9 mouse cellular contexts compared by ENCODE assay signal in the genomic region with DNA sequence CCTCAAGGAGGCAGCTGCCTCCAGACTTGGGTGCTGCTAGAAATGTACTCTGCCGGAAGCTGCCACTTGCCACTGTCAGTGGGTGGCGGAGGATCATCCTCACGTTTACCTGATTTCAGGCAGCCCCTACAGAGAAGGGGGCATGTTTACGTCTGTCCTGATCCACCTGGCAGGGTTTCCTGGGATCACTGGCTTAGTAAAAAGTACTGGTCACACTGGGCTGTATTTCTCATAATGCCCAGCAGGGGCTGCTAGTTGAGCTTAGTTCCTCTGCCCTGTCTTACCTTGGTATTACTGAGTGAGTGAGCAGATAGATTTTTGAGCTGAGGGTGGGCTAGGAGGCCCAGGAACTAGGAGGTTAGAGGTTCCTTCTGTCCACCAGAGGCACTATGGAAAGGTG. TPM values are rescaled to one million over a fixed set of nuclear protein-coding genes. Genes with fewer than 3 reads are reported as not detected.
A peak's percentile ranks its signal among the peaks of the same experiment; 100 is the strongest.
DNase-seq lines count a peak whose midpoint lies in the region; ATAC-seq and TF ChIP-seq lines count a peak whose summit lies in the region.
"Had no signal": no experiment of that assay in that cellular context is flagged by ENCODE, and none has a peak within 500 bp of the region (broad histone marks: within the 10 kb centered on the region; RNA-seq: fewer than 3 reads in every experiment).

No protein-coding gene starts in this region.

- no peaks in the 10 kb centered on the region for H3K9me3 ChIP-seq in limb, embryonic 11.5 days (ENCODE audit: control insufficient read depth, low read length)
- H3K9me3 ChIP-seq in limb, embryonic 10.5 days (replicated peaks) = no peaks in the 10 kb centered on the region

- H3K36me3 ChIP-seq in limb, embryonic 11.5 days (ENCODE audit: control insufficient read depth, insufficient read depth, low read length) = peaks cover 18% of the 10 kb centered on the region
- H3K36me3 ChIP-seq in limb, embryonic 10.5 days = peaks cover 46% of the 10 kb centered on the region

- H3K27me3 ChIP-seq in limb, embryonic 11.5 days (ENCODE audit: control insufficient read depth, insufficient read depth, low read length) = no peaks in the 10 kb centered on the region
- H3K27me3 ChIP-seq in limb, embryonic 10.5 days (ENCODE audit: low read depth, poor library complexity, severe bottlenecking) = no peaks in the 10 kb centered on the region

- H3K4me3 ChIP-seq in limb, embryonic 11.5 days (ENCODE audit: low read depth, low read length) = no peak overlapping the region
- no peak overlapping the region for H3K4me3 ChIP-seq in limb, embryonic 10.5 days
- H3K4me3 ChIP-seq in lung, adult 2 months (replicated peaks; ENCODE audit: extremely low read depth, low read depth, low read length) = no peak overlapping the region

- TF ChIP-seq POLR2A in lung, adult 2 months (IDR thresholded peaks at IDR 0.05; ENCODE audit: borderline replicate concordance, extremely low read depth, low read depth, low read length) = no peak

- peak; percentile 45 for TF ChIP-seq CTCF in lung, adult 2 months (IDR thresholded peaks at IDR 0.05; ENCODE audit: insufficient read depth, low read length)

- DNase-seq in cerebellum, adult 18-20 months = peak; percentile 73 to 76
- DNase-seq in cerebellum, adult 8-10 months = no peak
- DNase-seq in limb, embryonic 11.5 days (ENCODE audit: low spot score) = peak; percentile 42
- no peak for DNase-seq in limb, embryonic 10.5 days (ENCODE audit: low spot score)
- DNase-seq in T-cell, adult 2 months (ENCODE audit: low spot score) = peak; percentile 33
- peak; percentile 39 for DNase-seq in lung, adult 2 months
- no peak for DNase-seq in spleen, postnatal 14 days (ENCODE audit: low spot score in 2 of 2)

- peaks cover 18% of the 10 kb centered on the region for H3K4me1 ChIP-seq in limb, embryonic 11.5 days (ENCODE audit: control insufficient read depth, insufficient read depth, low read length)
- peaks cover 27% of the 10 kb centered on the region for H3K4me1 ChIP-seq in limb, embryonic 10.5 days
- peaks cover 6% of the 10 kb centered on the region; the same call in 1 of the 2 replicates for H3K4me1 ChIP-seq in lung, adult 2 months (ENCODE audit: control insufficient read depth, insufficient read depth, low read length)

- H3K9ac ChIP-seq in limb, embryonic 11.5 days (ENCODE audit: low read length) = no peak overlapping the region

- H3K4me2 ChIP-seq in limb, embryonic 11.5 days (ENCODE audit: low read depth, severe bottlenecking) = no peak overlapping the region

- no peak overlapping the region for H3K27ac ChIP-seq in limb, embryonic 11.5 days (replicated peaks; ENCODE audit: low read depth, low read length)
- H3K27ac ChIP-seq in limb, embryonic 10.5 days = no peak overlapping the region
- H3K27ac ChIP-seq: macrophage had no signal

- 66% methylated on average over 4 of the region's 4 CpGs for WGBS in limb, embryonic 11.5 days
- 63% methylated on average over 4 of the region's 4 CpGs for WGBS in limb, embryonic 10.5 days
- 65% methylated on average over 4 of the region's 4 CpGs for WGBS in lung, adult 2 months

- ATAC-seq in limb, embryonic 11.5 days (ENCODE audit: insufficient number of reproducible peaks, low FRiP score, low TSS enrichment, low read depth) = no peak
- ATAC-seq in erythroblast, adult 5-6 weeks (replicated peaks; ENCODE audit: low FRiP score, poor library complexity, severe bottlenecking) = peak; percentile 46; the same call in 1 of the 2 replicates

RNA-seq across cellular contexts. Expression of a gene that starts 4.5 kb away (rescaled TPM):
- polyA plus RNA-seq in limb, embryonic 11.5 days (2014; fragmentation: Nextera tagmentation; extraction: Ambion mirVana) = 63.0 and 69.4 TPM in 2 replicates
- 88.3 and 88.7 TPM in 2 replicates for polyA plus RNA-seq in limb, embryonic 10.5 days (2016; fragmentation: Nextera tagmentation; extraction: Ambion mirVana)
- 3.3 and 8.8 TPM in 2 replicates for total RNA-seq in erythroblast, adult 5-6 weeks (2015; ENCODE audit: low replicate concordance)
- total RNA-seq in erythroblast, adult 5-6 weeks (2017; ENCODE audit: low replicate concordance) = 0.98 and 8.0 TPM in 2 replicates
- polyA plus RNA-seq in lung, adult 2 months (2012; rRNA removed) = 5.5 and 6.3 TPM in 2 replicates

RNA-seq across cellular contexts. Expression of a gene that starts 11.1 kb away (rescaled TPM):
- polyA plus RNA-seq in limb, embryonic 11.5 days (2014; fragmentation: Nextera tagmentation; extraction: Ambion mirVana) = 8.9 and 9.1 TPM in 2 replicates
- 8.1 and 9.0 TPM in 2 replicates for polyA plus RNA-seq in limb, embryonic 10.5 days (2016; fragmentation: Nextera tagmentation; extraction: Ambion mirVana)
- total RNA-seq in erythroblast, adult 5-6 weeks (2015; ENCODE audit: low replicate concordance) = 7.7 and 13.3 TPM in 2 replicates
- 0.51 and 3.9 TPM in 2 replicates for total RNA-seq in erythroblast, adult 5-6 weeks (2017; ENCODE audit: low replicate concordance)
- polyA plus RNA-seq in lung, adult 2 months (2012; rRNA removed) = 59.5 and 65.3 TPM in 2 replicates

RNA-seq across cellular contexts. Expression of a gene that starts 19.1 kb away (rescaled TPM):
- not detected in 2 replicates for polyA plus RNA-seq in limb, embryonic 11.5 days (2014; fragmentation: Nextera tagmentation; extraction: Ambion mirVana)
- polyA plus RNA-seq in limb, embryonic 10.5 days (2016; fragmentation: Nextera tagmentation; extraction: Ambion mirVana) = 0.19 TPM in 1 of 2 replicates, not detected in the other
- total RNA-seq in erythroblast, adult 5-6 weeks (2015; ENCODE audit: low replicate concordance) = not detected in 2 replicates
- not detected in 2 replicates for total RNA-seq in erythroblast, adult 5-6 weeks (2017; ENCODE audit: low replicate concordance)
- polyA plus RNA-seq in lung, adult 2 months (2012; rRNA removed) = 18.4 and 18.6 TPM in 2 replicates

RNA-seq across cellular contexts. Expression of a gene that starts 20.4 kb away (rescaled TPM):
- 16.6 and 18.8 TPM in 2 replicates for polyA plus RNA-seq in limb, embryonic 11.5 days (2014; fragmentation: Nextera tagmentation; extraction: Ambion mirVana)
- 15.7 and 18.7 TPM in 2 replicates for polyA plus RNA-seq in limb, embryonic 10.5 days (2016; fragmentation: Nextera tagmentation; extraction: Ambion mirVana)
- 13.3 TPM in 1 of 2 replicates, not detected in the other for total RNA-seq in erythroblast, adult 5-6 weeks (2015; ENCODE audit: low replicate concordance)
- 2.6 TPM in 1 of 2 replicates, not detected in the other for total RNA-seq in erythroblast, adult 5-6 weeks (2017; ENCODE audit: low replicate concordance)
- polyA plus RNA-seq in lung, adult 2 months (2012; rRNA removed) = 33.6 and 36.4 TPM in 2 replicates

RNA-seq across cellular contexts. Expression of a gene that starts 22.6 kb away (rescaled TPM):
- 6.1 and 6.8 TPM in 2 replicates for polyA plus RNA-seq in limb, embryonic 11.5 days (2014; fragmentation: Nextera tagmentation; extraction: Ambion mirVana)
- 5.7 and 8.1 TPM in 2 replicates for polyA plus RNA-seq in limb, embryonic 10.5 days (2016; fragmentation: Nextera tagmentation; extraction: Ambion mirVana)
- total RNA-seq in erythroblast, adult 5-6 weeks (2015; ENCODE audit: low replicate concordance) = not detected in 2 replicates
- total RNA-seq in erythroblast, adult 5-6 weeks (2017; ENCODE audit: low replicate concordance) = not detected in 2 replicates
- polyA plus RNA-seq in lung, adult 2 months (2012; rRNA removed) = 166 and 185 TPM in 2 replicates

Comparison
In these comparisons a context has a peak if more than half of its experiments do, and no peak if none do; other contexts are left out.
1. DNase-seq: peak in cerebellum, adult 18-20 months (2 of 2), limb, embryonic 11.5 days (single experiment), T-cell, adult 2 months (single experiment) and lung, adult 2 months (single experiment); none in cerebellum, adult 8-10 months (single experiment), limb, embryonic 10.5 days (single experiment) and spleen, postnatal 14 days (0 of 2).
2. RNA of a gene that starts 19.1 kb away (polyA plus RNA-seq): 18.4 to 18.6 TPM in lung, adult 2 months; not detected in limb, embryonic 11.5 days and 0.19 TPM in limb, embryonic 10.5 days; every median in the first group is over 10 times any median in the second.